Mouse (Mus musculus) E14TG2a.4 (cell line): ENCODE results near the gene Mmp20.

Source experiments
- CTCF ChIP-seq: conservative IDR thresholded peaks from 2 replicates; pipeline ENCODE4 v1.5.1; 2014; ENCODE audit warnings: low read length
- POU5F1 ChIP-seq: IDR thresholded peaks from 2 replicates; pipeline ENCODE4 v1.6.1; 2014; ENCODE audit warnings: low read length, borderline replicate concordance

- no peak for TF ChIP-seq CTCF
- TF ChIP-seq POU5F1: no peak
Measured at GRCm38 (mm10) chr9:7604005-7604404, 24.0 kb upstream of the Mmp20 start.
